Mouse (Mus musculus) right cerebral cortex, adult 18-20 months (tissue): ENCODE data around the gene Vmn1r47.
"Not testable (repeated sequence)": the region's sequence is repeated elsewhere in the genome, so short reads cannot be mapped to it uniquely, and the experiment has no call there.

Source experiments
- DNase-seq: peaks from one replicate; pipeline ENCODE4 v3.0.0; 2022; ENCODE audit warnings: mixed read lengths

Vmn1r47 gene

DNA sequence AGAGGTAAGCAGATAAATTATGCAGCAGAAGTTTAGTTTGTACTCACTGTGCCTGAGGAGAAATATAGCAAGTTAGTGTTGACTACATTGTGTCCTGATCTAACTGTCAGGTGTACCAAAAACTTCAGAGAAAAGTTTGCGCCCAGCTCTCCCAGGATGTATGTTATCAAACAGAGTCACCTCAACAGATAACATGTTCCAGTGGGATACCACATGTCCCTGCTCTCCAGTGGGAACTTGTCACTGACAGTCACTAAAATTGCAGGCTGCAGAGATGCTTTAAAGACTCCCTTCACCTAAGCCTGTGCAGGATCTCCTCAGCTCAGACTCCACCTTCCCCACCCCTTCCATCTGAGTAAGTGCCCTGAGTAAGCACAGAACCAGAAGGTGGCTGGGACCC is at the start of gene Vmn1r47:
Gene Vmn1r47 (plus strand): TSS at position 301 of the 400 bp plus-strand sequence.
- not testable (repeated sequence) for DNase-seq

DNA sequence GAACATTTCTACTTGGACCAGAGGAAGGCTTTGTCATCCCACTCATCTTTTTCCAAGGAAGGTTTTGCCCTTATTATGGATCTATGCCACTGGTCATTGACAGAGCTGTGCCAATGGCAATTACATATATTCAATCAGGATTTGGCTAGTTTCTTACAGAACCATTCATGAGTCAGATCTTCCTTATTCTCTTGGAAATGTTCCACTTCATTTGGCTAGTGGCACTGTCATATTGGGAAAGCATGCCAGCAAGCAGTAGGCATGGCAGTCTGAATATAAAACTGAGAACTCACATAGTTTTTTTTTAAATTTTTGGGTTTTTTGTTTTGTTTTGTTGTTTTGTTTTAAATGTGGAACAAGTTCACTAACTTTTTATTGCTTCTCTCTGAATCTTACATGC is 49.6 kb upstream of the Vmn1r47 start:
- no peak for DNase-seq

DNA sequence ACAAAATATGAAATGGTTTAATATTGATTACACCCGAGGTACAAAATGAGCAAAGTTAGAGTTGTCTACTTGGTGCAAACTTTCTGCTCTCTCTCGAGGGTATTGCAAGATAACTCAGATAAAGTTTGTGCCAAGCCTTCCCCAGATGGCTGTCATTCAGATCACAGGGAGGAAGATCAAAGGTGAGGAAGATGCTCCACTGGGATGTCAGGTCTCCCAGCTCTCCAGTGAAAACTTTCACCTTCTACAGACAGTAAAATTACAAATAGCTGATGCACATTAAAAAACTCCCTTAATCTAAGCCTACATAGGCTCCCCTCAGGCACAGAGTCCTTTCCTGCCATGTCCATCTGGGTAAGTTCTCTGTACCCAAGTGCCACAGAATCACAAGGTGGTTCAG is 46.9 kb upstream of the Vmn1r47 start, which contains the start of gene Vmn1r46:
Gene Vmn1r46 (plus strand): TSS at position 301 of the 400 bp plus-strand sequence.
- DNase-seq = no peak

DNA sequence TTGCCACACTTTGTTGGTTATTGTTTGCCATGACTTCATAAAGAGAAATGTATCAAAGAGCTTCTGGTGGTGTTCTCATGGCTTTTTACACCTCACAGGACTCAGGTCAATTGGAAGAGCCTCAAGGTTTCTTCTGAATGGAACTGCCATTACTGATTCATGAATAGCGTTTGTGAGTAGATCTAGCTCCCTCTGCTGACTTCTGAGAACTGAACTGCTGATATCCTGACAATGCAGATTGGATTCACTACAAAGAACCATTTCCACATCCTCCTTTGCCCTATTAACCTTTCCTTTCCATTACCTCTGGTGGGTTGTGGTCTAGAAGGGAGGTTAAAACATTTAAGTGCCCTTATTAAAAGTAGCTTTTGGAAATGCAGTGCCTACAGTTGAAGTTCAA is 30.0 kb upstream of the Vmn1r47 start:
- no peak for DNase-seq

DNA sequence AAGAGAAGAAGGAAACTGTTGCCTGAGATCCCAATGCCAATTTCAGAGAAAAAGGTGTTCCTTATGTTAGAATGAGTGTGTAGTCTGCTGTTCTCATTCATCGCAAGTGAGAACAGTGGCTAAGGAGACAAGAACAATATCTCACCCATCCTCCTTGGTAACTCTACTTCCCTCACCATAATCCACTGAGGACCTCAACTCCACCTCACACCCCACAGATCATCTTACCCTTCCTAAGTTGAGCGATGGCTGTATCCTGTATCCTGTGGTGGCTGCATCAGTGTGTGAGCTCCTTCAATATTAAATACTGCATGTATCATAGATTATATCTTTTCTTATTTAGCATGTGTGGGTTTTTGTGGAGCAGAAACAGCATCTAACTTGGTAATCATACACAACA is 20.8 kb downstream of the Vmn1r47 start, which contains the start of gene Vmn1r48:
Gene Vmn1r48 (minus strand): TSS at position 101 of the 400 bp plus-strand sequence.
- not testable (repeated sequence) for DNase-seq
